Mouse (Mus musculus) testis, adult 2 months (tissue): ENCODE data around the gene Olfr1417.

Experiments
- CTCF ChIP-seq: fragments of 200-500 bp; IDR thresholded peaks from 2 replicates; pipeline ENCODE4 v1.5.1; 2012; ENCODE audit warnings: low read depth, mild to moderate bottlenecking, inconsistent platforms, low read length, moderate library complexity; ENCODE audit not compliant: control insufficient read depth, insufficient read depth, insufficient replicate concordance
- POLR2A ChIP-seq: fragments of 200-500 bp; IDR thresholded peaks from 2 replicates; pipeline ENCODE4 v1.6.1; 2012; ENCODE audit warnings: low read depth, mild to moderate bottlenecking, inconsistent platforms, low read length, moderate library complexity; ENCODE audit not compliant: control insufficient read depth

DNA sequence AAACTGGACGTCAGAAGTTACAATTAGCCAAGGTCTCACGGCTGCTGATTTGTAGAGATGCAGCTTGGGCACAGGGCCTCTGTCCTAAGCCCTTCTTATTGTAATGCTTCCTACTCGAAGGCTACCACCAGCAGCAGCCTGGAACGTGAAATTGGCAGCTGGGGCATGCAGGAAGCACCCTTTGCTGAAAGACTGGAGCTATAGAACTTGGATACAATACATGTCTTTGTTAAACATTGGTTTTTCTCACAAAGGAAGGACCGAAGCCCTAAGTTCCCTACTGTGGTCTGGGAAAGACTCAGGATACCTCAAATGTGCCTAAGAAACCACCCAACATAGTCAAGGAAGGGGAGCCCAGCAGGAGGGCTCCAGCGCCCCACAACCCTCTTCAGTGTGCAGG lies 31.2 kb downstream of the Olfr1417 start:
- TF ChIP-seq CTCF (no peak), POLR2A (no peak)
